Mouse (Mus musculus): ENCODE data around the gene Chd5.

DNA sequence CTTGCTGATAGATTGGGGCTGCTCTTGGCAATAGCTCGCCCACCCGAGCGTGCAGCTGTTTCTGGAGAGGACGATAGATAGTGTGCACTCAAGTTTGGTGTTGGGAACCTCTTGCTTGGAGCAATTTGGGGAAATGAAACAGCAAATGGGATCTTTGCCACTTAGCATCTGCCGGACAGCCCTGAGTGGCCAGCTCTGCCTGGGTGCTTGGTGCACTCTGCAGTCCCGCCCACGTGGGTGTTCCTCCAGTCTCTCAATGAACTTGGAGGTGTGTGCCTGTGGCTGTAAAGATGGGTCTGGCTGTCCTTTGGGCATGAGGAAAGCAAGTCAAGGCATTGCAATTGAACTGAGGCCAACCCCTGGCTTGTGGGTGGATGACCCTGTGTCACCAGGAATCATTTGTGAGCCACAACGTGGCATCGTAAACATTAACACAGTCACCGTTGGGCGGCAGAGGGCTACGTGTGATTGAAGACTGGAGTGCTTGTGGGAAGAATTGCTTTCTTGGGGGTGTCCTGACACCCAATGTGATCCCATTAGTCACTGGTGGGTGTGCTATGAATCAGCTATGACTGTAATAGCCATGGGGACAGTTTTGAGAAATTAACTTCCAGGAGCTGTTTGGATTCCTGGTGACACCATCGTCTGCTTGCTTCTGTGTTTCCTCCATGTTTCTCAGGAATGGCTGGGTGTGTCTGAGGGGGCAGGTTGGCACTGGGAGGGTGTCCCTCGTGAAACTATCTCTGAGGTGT lies 15.6 kb downstream of the Chd5 start:
- TF ChIP-seq POLR2A (IDR thresholded peaks at IDR 0.05; ENCODE audit: borderline replicate concordance, extremely low read depth, insufficient read depth, insufficient read length, poor library complexity, severe bottlenecking) (no peak), CTCF (IDR thresholded peaks at IDR 0.05; ENCODE audit: borderline replicate concordance, extremely low read depth, insufficient read depth, insufficient read length) (no peak)
